Mouse (Mus musculus) brown adipose tissue, adult 24 weeks (tissue): ENCODE data around the gene Glis1. TPM values are rescaled to one million over a fixed set of nuclear protein-coding genes. Genes with fewer than 3 reads are reported as not detected.
"Not testable (repeated sequence)": the region's sequence is repeated elsewhere in the genome, so short reads cannot be mapped to it uniquely, and the experiment has no call there.

Experiments used
- H3K27ac ChIP-seq: fragments of 200-500 bp; replicated peaks from 2 replicates; pipeline ENCODE4 v1.5.1; 2012; ENCODE audit warnings: low read depth, mild to moderate bottlenecking, low read length
- H3K4me1 ChIP-seq: fragments of 200-500 bp; 2 replicates; pipeline ENCODE4 v1.6.1; 2012; ENCODE audit warnings: low read length, mixed read lengths; ENCODE audit not compliant: control insufficient read depth, insufficient read depth, insufficient read length
- H3K4me3 ChIP-seq: fragments of 200-500 bp; 2 replicates; pipeline ENCODE4 v1.5.1; 2012; ENCODE audit warnings: low read depth, mild to moderate bottlenecking, low read length, moderate library complexity; ENCODE audit not compliant: insufficient read depth
- polyA plus RNA-seq: library from polyadenylated mRNA; stranded (reverse); fragments of >200 nt; gene quantifications from 2 replicates; pipeline ENCODE4 v1.2.4, GENCODE M21; 2012; ENCODE audit not compliant: missing spikeins, insufficient read depth, insufficient read length

Glis1 gene
- polyA plus RNA-seq, 1 experiment = not detected

- not testable (repeated sequence) for H3K4me1 ChIP-seq, H3K27ac ChIP-seq
Measured at GRCm38 (mm10) chr4:107598581-107598958, 164.2 kb downstream of the Glis1 start.

GRCm38 (mm10) chr4:107602284-107602683 is 167.9 kb downstream of the Glis1 start:
- H3K4me3 ChIP-seq = no peak overlapping the region
- no peak overlapping the region for H3K27ac ChIP-seq
- no peaks in the 10 kb centered on the region for H3K4me1 ChIP-seq

More at GRCm38 (mm10) chr4:107598581-107598958, 164.2 kb downstream of the Glis1 start:
- not testable (repeated sequence) for H3K4me3 ChIP-seq

DNA sequence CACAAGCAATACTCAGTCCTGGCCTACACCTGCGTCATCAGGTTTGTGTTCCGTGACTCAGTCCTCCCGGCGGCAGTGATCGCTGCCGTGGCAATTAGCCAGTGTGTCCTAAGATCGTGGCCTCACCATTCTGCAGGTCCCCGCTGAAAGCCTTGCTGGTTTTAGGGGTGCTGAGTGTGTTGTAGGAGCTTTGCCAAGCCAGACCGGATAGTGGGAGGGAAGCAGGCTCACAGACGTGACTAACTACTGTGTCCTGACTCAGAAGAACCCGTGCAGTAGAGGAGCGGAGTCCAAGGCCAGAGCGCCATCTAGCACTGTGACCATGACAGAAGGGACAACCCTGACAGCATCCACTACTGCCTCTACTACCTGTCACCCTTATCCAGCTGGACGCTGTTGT is 168.4 kb downstream of the Glis1 start:
- Histone ChIP-seq H3K4me3 (no peak overlapping the region), H3K4me1 (no peaks in the 10 kb centered on the region), H3K27ac (no peak overlapping the region)

GRCm38 (mm10) chr4:107603208-107603607 is 168.8 kb downstream of the Glis1 start:
- no peaks in the 10 kb centered on the region for H3K4me1 ChIP-seq
- H3K27ac ChIP-seq = no peak overlapping the region
- H3K4me3 ChIP-seq = no peak overlapping the region

GRCm38 (mm10) chr4:107605964-107606602 is 171.7 kb downstream of the Glis1 start:
- no peaks in the 10 kb centered on the region for H3K4me1 ChIP-seq
- H3K4me3 ChIP-seq = no peak overlapping the region
- H3K27ac ChIP-seq = no peak overlapping the region

DNA sequence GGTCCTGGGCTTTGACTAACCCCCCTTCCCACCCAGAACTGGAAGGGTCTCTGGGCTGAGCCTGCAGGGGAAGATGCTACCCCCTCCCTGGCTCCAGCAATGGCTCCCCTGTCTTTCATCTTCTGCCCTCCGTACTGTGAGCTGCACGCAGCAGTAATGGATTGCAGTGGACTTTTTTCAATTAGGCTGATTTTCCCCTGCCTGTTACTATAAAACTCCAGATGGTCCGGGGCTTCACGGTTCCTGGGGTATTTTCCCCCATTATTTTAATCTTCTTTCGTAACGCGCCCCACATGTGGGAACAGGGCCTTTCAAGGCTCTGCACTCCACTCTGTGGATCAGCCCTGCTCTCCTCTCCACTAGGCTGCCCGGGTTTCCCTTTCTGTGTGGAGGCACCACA is 175.4 kb downstream of the Glis1 start:
- no peak overlapping the region for H3K27ac ChIP-seq
- H3K4me1 ChIP-seq = no peaks in the 10 kb centered on the region
- H3K4me3 ChIP-seq = no peak overlapping the region

DNA sequence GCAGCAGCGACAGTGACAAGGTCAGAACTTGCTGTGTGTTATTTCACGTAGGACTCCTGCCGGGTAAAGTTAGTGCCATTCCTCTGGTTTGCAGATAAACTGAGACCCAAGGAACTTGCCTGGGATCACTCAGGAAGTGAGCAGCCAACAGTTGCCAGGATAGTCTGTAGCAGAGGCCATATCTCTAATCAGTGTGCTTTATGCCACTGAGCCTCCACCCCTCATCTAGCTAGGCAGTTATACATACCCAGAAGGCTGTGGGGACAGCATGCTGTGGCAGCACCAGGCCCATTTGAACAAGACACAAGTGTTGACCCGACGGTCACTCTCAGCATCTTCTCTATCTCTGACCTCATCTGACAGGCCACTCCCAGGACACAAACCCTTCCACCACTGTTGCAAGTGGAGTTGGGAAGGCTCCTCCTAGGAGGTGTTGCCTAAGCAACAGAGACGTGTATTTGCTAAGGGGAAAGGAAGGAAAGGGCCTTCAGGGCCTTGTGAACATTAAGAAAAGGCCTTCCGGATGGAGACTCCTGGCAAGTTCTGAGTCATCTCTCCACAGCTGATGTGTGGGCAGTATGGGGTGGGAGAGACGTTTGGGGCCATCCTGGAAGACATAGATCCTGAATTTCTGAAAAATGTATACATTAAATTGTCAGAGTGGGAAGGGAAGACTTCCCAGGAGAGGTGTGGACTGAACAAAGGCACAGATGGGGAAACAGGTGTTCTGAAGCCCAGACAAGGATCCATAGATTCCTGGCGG is 177.7 kb downstream of the Glis1 start:
- H3K4me1 ChIP-seq = no peaks in the 10 kb centered on the region
- no peak overlapping the region for H3K27ac ChIP-seq
- H3K4me3 ChIP-seq = no peak overlapping the region

DNA sequence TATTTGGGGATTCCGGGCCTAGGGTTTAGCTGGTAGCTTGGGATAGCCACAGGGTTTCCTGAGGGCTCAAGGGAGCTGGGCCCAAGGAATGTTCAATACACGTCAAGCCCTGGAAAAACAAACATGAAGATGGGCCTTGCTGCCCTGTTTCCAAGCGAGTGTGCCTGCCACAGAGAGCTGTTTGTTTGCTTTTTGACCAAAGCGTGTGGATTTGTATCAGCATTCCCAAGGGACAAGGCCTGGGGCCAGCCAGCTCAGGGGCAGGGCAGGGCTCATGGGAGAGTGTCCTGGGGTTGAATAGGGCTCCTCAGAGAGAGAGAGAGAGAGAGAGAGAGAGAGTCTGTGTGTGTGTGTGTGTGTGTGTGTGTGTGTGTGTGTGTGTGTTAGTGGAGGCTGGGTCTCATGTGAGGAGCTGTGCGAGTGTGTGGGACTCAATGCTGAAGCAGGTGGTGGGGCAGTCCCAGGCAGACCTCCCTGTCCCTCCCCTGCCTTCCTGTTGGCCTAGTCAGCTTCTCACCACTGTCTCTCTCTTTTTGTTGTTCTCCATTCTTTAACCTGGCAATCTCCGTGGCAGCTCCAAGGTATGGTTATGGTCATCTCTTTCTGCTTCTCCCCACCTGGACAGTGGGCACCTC is 183.3 kb downstream of the Glis1 start:
- no peak overlapping the region for H3K27ac ChIP-seq
- H3K4me3 ChIP-seq = no peak overlapping the region
- H3K4me1 ChIP-seq = no peaks in the 10 kb centered on the region

GRCm38 (mm10) chr4:107619487-107619886 is 185.1 kb downstream of the Glis1 start:
- H3K27ac ChIP-seq = no peak overlapping the region
- no peaks in the 10 kb centered on the region for H3K4me1 ChIP-seq
- H3K4me3 ChIP-seq = no peak overlapping the region

DNA sequence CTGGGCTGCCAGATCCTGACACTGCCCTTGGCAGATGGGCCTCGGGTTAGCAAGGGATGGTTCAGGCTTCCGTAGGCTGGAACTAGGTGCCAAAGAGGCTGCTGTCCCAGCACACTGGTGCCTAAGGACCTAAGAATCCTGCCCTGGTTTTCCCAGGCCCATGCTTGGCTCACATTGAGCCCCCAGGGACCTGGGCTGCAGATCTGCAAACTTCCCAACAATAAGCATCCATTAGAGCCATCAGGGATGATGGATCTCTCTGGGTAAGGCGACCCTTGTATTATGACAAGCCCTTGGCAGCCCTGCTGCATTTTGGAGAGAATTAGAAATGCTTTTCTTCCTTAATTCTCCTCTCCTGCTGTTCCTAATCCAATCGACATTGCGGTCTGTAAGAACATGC is 187.0 kb downstream of the Glis1 start:
- no peaks in the 10 kb centered on the region for H3K4me1 ChIP-seq
- no peak overlapping the region for H3K4me3 ChIP-seq
- H3K27ac ChIP-seq = no peak overlapping the region

DNA sequence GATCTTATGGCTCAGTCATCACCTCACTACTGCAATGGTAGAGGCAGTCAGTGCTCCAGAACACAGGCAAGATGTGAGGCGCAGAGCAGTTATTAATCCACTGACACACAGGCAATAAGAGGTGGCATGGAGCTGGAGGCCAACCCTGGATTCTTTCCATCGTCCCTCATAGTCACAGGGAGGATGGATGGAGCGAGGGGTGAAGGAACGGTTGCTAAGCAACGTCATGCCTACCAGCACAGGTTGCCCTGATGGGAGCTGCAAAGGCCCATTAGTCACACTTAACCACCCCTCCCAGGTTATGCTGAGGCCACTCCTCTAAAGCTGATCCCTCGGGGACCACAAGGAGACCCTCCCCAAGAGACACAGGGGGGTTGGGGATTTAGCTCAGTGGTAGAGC is 187.9 kb downstream of the Glis1 start:
- no peak overlapping the region for H3K27ac ChIP-seq
- no peak overlapping the region for H3K4me3 ChIP-seq
- H3K4me1 ChIP-seq = no peaks in the 10 kb centered on the region

DNA sequence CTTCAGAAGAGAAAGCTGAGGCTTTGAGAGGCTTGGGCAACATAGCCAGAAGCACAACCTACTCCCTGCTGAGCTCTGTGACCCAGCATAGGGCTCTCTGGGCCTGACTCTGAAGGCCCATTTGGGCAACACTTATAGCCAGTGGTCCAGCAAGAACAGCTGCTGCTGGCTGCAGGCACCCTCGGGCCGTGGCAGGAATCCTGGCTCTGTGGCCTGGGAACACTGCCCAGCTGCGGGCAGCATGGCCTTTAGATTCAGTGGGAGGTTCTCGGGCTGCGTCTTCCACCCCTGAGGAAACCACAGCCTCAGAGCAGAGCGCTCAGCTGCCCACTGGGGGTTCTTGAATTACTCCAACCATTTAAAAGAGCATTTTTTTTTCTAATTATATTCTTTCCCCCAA is 189.5 kb downstream of the Glis1 start:
- H3K27ac ChIP-seq = no peak overlapping the region
- H3K4me1 ChIP-seq = no peaks in the 10 kb centered on the region
- no peak overlapping the region for H3K4me3 ChIP-seq

- no peak overlapping the region for H3K27ac ChIP-seq
- no peak overlapping the region for H3K4me3 ChIP-seq
- no peaks in the 10 kb centered on the region for H3K4me1 ChIP-seq
Measured at GRCm38 (mm10) chr4:107624951-107625350, 190.6 kb downstream of the Glis1 start.

DNA sequence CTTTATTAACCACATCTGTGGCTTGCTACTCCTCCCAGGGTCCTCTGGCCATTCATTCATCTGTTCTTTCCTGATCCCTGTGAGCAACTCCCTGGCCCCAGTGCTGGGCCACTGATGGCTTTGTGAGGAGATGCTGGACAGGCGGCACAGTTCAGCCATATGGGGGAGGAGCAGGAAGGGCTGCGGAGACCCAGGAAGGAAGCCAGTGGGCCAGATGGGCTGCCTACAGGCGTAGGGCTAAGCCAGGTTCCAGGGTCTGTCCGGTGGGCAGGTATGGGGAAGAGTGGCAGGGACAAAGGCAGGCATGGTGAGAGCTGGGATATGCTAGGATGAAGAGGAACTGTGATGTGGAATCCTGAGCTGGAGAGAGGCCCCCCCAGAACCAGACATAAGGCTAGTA is 193.8 kb downstream of the Glis1 start:
- no peak overlapping the region for H3K27ac ChIP-seq
- no peak overlapping the region for H3K4me3 ChIP-seq
- no peaks in the 10 kb centered on the region for H3K4me1 ChIP-seq

GRCm38 (mm10) chr4:107628921-107629411 is 194.6 kb downstream of the Glis1 start:
- no peak overlapping the region for H3K27ac ChIP-seq
- no peak overlapping the region for H3K4me3 ChIP-seq
- no peaks in the 10 kb centered on the region for H3K4me1 ChIP-seq
